Mouse (Mus musculus): ENCODE results near the gene Ncoa7.
"Not testable (repeated sequence)": the region's sequence is repeated elsewhere in the genome, so short reads cannot be mapped to it uniquely, and the experiment has no call there.

Gene Ncoa7

GRCm38 (mm10) chr10:30674825-30675224 lies 128.3 kb downstream of the Ncoa7 start:
- DNase-seq (ENCODE audit: low read depth, low spot score) = no peak

GRCm38 (mm10) chr10:30666580-30666979 lies 136.5 kb downstream of the Ncoa7 start:
- no peak for DNase-seq (ENCODE audit: low read depth, low spot score)

- no peak for DNase-seq (ENCODE audit: low read depth, low spot score)
Measured at GRCm38 (mm10) chr10:30660564-30661328, 142.4 kb downstream of the Ncoa7 start.

DNA sequence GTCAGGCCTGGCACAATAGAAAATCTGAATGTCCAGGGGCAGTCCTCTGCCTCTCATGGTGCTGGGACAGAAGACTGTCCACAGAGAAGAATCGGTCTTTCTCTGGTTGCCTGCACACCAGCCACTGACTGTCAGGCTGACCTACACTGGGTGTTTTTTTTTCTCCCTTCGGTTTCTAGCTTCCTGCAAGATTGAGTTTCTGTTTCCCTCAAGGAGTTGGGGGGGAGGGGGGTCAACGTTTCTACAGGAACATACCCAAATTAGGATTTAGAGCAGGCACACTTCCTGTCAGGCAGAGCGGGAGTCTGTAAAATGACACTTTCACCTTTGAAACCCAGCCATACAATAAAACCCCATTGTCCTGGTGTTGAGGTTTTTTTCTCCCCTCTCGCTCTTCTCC lies 147.5 kb downstream of the Ncoa7 start:
- no peak for DNase-seq (ENCODE audit: low read depth, low spot score)

GRCm38 (mm10) chr10:30647681-30648080 lies 155.4 kb downstream of the Ncoa7 start:
- DNase-seq (ENCODE audit: low read depth, low spot score) = no peak

GRCm38 (mm10) chr10:30638216-30638615 lies 164.9 kb downstream of the Ncoa7 start:
- no peak for DNase-seq (ENCODE audit: low read depth, low spot score)

DNA sequence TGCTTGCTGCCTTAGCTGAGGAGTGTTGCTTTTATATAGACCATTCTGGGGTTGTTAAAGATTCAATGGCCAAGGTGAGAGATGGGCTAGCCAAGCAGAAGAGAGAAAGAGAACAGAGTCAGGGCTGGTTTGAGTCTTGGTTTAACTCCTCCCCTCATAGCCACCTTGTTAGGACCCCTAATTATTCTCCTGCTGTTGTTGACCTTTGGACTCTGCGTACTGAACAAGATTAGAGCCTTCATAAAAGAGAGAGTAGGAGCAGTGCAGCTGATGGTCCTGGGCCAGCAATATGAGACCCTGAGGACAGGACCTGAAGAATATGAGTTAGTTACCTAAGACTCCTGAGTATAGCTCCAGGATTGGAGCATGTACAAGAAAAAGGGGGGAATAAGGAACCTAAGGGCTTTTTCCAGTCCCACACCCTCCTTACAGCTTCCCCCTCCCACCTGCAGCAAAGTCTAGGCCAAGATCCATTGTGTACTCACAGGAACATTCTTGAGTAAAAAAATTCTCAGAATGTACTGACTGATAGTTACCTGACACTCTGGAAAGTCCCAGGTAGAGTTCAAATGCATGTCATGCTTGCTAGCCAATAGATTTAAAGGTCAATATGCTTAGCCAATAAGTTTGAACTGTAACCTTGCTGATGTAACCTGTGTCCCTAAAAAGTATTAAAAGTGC lies 166.5 kb downstream of the Ncoa7 start:
- DNase-seq (ENCODE audit: low read depth, low spot score) = not testable (repeated sequence)

- DNase-seq (ENCODE audit: low read depth, low spot score) = no peak
Measured at GRCm38 (mm10) chr10:30632718-30633117, 170.4 kb downstream of the Ncoa7 start.

DNA sequence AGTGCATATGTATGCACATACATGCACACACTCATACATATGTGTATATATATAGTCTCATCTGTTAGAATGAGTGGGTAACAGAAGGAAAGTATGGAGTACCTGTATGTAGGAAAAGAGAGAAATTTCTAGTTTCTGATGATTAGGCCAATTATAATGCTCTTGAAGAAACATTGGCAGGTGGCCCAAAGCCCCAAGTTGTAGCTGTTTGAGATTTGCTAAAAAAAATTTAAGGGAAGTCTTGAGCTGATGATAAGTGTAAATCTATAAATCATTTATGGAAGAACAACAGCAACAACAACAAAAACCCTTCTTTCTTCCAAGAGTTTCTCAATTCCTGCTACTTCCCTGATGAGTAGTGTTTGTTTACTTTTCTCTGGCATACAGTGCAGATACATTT lies 173.1 kb downstream of the Ncoa7 start:
- no peak for DNase-seq (ENCODE audit: low read depth, low spot score)

DNA sequence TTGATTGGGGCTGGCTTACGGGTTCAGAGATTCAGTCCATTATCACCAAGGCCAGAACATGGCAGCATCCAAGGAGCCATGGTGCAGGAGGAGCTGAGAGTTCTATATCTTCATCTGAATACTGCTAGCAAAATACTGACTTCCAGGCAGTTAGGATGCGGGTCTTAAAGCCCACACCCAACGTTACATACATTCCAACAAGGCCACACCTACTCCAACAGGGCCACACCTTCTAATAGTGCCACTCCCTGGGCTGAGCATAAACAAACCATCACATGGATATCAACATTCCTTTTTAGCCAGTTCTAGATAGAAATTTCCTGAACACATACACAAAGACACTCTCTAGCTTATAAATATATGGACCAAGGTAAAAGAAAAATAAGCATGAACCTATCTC lies 173.6 kb downstream of the Ncoa7 start, which contains the start of gene Hint3:
TSS of gene Hint3 (minus strand) at position 120 of the 400 bp plus-strand sequence.
- DNase-seq (ENCODE audit: low read depth, low spot score) = no peak

DNA sequence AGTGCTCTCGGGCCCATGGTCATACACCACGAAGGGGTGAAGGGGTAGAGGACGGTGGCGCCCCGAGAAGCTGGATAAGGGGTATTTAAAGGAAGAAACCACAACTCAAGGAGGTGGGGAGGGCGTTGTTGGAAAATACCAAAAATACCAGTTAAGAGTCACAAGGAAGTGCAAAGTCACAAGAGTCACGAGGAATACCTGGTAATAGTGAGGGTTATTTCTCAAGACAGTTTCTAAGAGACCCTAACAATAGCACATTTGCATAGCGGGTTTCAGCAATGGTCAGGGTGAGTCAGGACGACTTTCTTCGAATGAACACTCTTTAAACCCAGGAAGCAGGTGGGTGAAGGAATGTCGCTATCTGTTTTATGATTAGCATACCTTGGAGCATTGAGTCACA lies 174.7 kb downstream of the Ncoa7 start:
- DNase-seq (ENCODE audit: low read depth, low spot score) = not testable (repeated sequence)

- DNase-seq (ENCODE audit: low read depth, low spot score) = no peak
Measured at GRCm38 (mm10) chr10:30627548-30627947, 175.6 kb downstream of the Ncoa7 start.

DNA sequence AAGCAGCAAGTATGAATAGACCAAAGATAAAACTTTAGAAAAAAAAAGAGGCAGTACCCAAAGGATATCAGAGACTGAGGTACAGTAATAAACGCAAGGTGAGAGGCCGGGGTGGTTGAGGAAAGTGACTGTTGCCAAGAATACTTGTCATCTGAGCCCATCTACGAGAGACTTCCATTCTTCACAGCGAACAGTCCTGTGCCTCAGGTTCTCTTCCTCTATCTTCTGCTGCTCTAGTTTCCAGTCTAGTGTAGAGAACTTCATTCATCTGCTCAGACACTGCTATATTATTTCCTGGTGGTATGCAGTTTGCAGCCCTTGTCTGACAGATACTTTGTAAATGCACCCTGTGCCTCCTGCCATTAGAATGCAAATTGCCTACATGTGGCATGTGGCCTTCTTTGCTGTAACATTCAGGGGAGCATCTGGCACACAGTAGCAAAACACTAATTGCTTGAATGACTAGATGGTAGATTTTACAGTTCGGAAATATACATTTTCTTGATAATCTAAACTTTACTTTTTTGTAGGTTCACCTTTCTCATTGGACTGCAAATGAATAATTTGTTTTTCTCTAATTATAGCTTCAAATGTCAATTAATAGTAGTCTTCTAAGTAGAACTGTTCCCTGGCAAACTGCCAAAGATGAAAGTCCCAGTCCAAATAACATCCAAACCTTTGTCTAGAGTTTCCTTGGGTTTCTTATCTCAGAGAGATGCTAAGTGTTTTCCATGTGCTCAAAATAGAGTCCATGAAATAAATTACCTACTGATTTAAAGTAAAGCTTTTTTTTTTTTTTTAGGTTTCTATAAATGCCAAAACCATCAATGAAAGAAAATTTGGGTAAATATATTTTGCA lies 178.7 kb downstream of the Ncoa7 start:
- DNase-seq (ENCODE audit: low read depth, low spot score) = no peak

DNA sequence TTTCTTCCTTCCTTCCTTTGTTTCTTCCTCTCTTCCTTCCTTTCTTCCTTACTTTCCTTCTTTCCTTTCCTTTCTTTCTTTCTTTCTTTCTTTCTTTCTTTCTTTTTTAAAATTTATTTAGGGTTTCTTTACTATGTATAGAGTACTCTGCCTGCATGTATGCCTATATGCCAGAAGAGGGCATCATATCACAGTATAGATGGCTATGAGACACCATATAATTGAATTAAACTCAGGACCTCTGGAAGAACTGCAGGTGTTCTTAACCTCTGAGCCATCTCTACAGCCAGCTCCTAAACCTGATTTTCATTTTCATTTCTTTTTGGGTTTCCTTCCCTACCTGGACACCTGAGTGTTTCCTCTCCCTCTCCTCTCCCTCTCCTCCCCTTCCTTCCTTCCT lies 180.2 kb downstream of the Ncoa7 start:
- no peak for DNase-seq (ENCODE audit: low read depth, low spot score)

- no peak for DNase-seq (ENCODE audit: low read depth, low spot score)
Measured at GRCm38 (mm10) chr10:30618918-30619210, 184.3 kb downstream of the Ncoa7 start.

GRCm38 (mm10) chr10:30618091-30618917 lies 184.8 kb downstream of the Ncoa7 start:
- DNase-seq (ENCODE audit: low read depth, low spot score) = peak; percentile 97

DNA sequence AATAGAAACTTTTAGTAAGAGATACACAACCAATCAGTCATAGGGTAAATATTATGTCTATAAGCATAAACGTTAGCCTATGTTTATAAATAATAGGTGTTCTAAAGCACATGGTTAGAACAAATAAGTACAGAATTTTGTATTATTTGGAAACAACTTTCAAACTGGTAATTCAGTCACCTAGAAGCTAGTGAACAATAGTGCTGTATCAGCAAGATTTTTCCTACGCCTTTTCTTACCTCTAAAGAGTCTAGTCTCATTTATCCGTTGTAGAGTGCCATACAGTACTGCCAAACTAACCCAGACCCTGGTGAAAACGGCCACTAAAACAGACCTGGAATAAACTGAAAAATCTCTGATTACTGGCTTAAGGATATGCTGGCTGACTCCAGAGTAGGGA lies 190.1 kb downstream of the Ncoa7 start:
- DNase-seq (ENCODE audit: low read depth, low spot score) = no peak

DNA sequence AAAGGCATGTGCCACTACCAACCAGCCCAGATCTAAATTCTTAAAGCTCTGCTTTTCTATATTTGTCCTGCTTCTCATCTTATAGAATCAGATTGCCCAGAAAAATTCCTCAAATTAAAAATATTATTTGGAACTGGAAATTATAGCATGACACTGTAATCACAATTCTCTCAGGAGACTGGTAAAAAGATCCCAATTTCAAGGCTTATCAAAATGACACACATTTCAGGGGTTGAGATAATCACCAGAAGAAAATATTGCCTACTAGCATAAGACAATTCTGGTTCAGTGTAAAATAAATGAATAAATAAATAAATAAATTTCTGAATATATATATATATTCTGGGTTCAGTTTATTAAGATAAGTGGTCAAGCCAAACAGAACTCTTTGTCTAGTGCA lies 193.5 kb downstream of the Ncoa7 start:
- no peak for DNase-seq (ENCODE audit: low read depth, low spot score)

DNA sequence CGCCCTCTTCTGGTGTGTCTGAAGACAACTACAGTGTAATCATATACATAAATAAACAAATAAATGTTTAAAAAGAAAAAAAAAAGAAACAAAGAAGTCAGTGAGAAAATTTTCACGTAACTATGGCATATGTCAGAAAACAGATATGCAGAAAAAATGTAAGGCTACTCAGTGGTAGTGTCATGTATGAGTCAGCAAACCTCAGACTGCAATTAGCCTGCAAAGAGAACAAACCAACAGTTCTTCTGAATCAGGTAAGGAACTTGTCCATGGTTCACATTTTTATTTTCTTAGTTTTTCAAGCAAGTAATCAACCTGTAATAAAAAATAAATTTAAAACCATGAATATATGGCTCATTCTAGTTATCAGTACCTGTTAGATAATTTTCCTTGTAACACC lies 195.0 kb downstream of the Ncoa7 start:
- no peak for DNase-seq (ENCODE audit: low read depth, low spot score)

GRCm38 (mm10) chr10:30600542-30600966 lies 202.6 kb downstream of the Ncoa7 start, which contains the start of gene Trmt11:
Gene Trmt11, minus strand, starts transcription at chr10:30600749.
- peak; percentile 70 for DNase-seq (ENCODE audit: low read depth, low spot score)

GRCm38 (mm10) chr10:30600094-30600534 lies 203.0 kb downstream of the Ncoa7 start:
- no peak for DNase-seq (ENCODE audit: low read depth, low spot score)
